Mouse (Mus musculus) adrenal gland, adult 2 months (tissue): ENCODE measurements at regions not wholly inside any gene's neighbourhood (a gene's known extent, or its start where the extent isn't known, plus 50 kb on each side); places are given as distances from the start of the nearest gene placed in this dataset.

Experiments
- DNase-seq: peaks from one replicate; pipeline ENCODE4 v3.0.0; 2021

DNA sequence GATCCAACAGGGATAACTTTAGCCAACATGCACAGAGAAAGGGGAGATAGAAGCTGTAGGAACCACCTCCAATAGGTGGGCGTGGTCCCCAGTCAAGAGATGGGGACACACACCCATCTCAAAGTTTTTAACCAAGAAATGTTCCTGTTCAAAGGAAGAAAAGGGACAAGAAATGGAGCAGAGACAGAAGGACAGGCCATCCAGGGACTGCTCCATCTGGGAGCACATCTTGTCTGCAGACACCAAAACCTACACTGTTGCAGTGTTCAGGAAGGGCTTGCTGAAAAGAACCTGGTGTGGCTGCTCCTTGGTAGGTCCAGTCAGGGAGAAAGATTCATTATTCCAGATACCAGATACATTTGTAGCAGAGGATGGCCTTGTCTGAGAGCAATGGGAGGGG is 676.5 kb upstream of the Foxg1 start:
- no peak for DNase-seq

DNA sequence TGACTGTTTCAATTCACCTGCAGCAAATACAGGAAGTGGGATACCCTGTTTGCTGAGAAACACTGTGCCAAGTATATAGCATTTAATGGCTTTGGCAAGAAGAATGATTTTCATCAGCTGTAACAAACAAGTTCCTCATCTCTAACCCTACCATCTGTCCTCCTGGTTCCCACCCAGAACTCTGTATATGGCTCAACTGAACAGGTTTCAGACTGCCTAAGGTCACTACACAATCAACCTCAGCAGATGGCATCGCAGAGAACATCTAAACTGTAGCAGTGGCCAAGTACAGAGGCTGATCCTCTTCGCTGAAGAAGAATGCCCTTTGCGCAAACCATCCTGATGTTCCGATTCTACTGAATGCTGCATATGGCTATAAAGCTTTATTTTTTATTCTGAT is 668.8 kb upstream of the Foxg1 start:
- no peak for DNase-seq

DNA sequence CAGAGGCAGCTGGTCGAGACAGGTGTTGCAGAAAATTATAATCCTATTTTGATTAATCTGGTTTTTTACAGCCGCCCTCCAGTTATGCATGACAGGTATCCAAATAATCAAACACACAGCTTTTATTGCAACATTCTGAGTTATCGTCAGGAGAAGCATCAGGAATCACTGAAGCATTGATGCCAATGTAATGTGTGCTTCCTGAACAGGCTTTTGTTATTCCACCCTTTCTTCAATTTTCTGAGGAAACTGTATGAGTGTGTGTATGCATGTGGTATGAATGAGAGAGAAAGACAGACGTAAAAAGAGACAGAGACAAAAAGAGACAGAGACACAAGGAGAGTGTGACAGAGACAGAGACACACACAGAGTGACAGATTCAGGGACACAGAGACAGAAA is 652.6 kb upstream of the Foxg1 start:
- DNase-seq, result no peak

DNA sequence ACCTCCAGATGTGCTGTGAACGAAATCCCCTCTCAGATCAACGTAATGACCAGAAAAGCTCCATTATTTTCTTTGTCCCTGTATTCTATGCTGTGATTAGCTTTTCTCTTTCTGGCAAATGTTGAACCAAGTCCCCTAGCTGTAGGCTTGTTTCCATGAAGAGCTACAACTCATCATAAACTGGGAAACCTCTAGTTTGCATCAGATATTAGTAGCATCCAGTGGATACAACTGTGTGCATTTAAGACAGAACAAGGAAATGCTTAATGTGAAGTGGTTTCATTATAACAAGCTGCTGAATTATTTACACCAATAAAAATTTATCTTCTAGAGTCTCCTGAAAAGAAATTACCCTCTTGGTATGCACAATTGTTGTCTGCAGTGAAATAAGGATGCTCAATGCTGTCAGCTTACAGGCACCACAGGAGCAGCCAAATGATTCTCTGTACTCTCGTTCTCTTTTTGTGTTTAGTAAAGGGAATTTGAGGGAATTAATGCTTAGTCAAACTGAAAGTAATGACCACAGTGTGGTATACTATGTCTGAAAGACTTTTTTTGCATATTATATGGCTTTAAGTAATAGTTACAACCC is 623.6 kb upstream of the Foxg1 start:
- DNase-seq, result no peak
